Mouse (Mus musculus) stomach, postnatal 0 days (tissue): ENCODE data around the gene Traf4. TPM values are rescaled to one million over a fixed set of nuclear protein-coding genes. Genes with fewer than 3 reads are reported as not detected.
A peak's percentile ranks its signal among the peaks of the same experiment; 100 is the strongest.

Experiments used
- ATAC-seq: fragments of 200-750 bp; cut with Nextera tagmentation; 2 replicates; pipeline ENCODE4 v1.8.0; 2017; ENCODE audit not compliant: low FRiP score, low TSS enrichment
- DNase-seq: peaks from one replicate; pipeline ENCODE4 v3.0.0-alpha.2; 2016; ENCODE audit warnings: low spot score
- H3K27ac ChIP-seq: fragments of 300-500 bp; sonication (generic); replicated peaks from 2 replicates; pipeline ENCODE4 v1.5.1; 2014; ENCODE audit warnings: mild to moderate bottlenecking, control low read depth
- H3K27me3 ChIP-seq: fragments of 300-500 bp; sonication (generic); 2 replicates; pipeline ENCODE4 v1.6.1; 2014; ENCODE audit warnings: low read length; ENCODE audit not compliant: control insufficient read depth, insufficient read depth
- H3K36me3 ChIP-seq: fragments of 300-500 bp; sonication (generic); 2 replicates; pipeline ENCODE4 v1.6.1; 2014; ENCODE audit warnings: low read length, mixed read lengths; ENCODE audit not compliant: control insufficient read depth, insufficient read depth
- H3K4me1 ChIP-seq: fragments of 300-500 bp; sonication (generic); replicated peaks from 2 replicates; pipeline ENCODE4 v1.6.1; 2014; ENCODE audit warnings: antibody characterized with exemption; ENCODE audit not compliant: control insufficient read depth, insufficient read depth
- H3K4me2 ChIP-seq: fragments of 300-500 bp; sonication (generic); replicated peaks from 2 replicates; pipeline ENCODE4 v1.6.1; 2014; ENCODE audit warnings: low read depth, mild to moderate bottlenecking, control low read depth, moderate library complexity
- H3K4me3 ChIP-seq: fragments of 300-500 bp; sonication (generic); 2 replicates; pipeline ENCODE4 v1.5.1; 2014; ENCODE audit warnings: low read depth, low read length, control low read depth
- H3K9ac ChIP-seq: fragments of 300-500 bp; sonication (generic); 2 replicates; pipeline ENCODE4 v1.6.1; 2014; ENCODE audit warnings: mild to moderate bottlenecking, low read length, control low read depth, mixed read lengths
- H3K9me3 ChIP-seq: fragments of 300-500 bp; sonication (generic); 2 replicates; pipeline ENCODE4 v1.6.1; 2016; ENCODE audit warnings: low read length; ENCODE audit not compliant: control insufficient read depth
- CTCF ChIP-seq: IDR thresholded peaks from 2 replicates; pipeline ENCODE4 v1.5.1; 2016; ENCODE audit warnings: antibody characterized with exemption, low read depth, mild to moderate bottlenecking, moderate library complexity
- EP300 ChIP-seq: optimal IDR thresholded peaks from 2 replicates; pipeline ENCODE3; 2016; ENCODE audit warnings: antibody characterized with exemption
- WGBS: fragments of 180-500 bp; shearing (Covaris S2); extraction: QIAGEN DNeasy Blood & Tissue Kit; methylation state at CpG from one replicate; pipeline ENCODE4 v1.1.7; 2014; 5-methylcytosine and 5-hydroxymethylcytosine counted together
- polyA plus RNA-seq: library from polyadenylated mRNA; unstranded; fragments of >200 nt; fragmentation: Nextera tagmentation; extraction: Ambion mirVana; gene quantifications from 2 replicates; pipeline ENCODE4 v1.2.1, GENCODE M21; 2015

Gene Traf4
- polyA plus RNA-seq, 1 experiment from 2014 or later, result 22.4 TPM

GRCm38 (mm10) chr11:78179438-78179999 is 14.1 kb upstream of the Traf4 start:
- H3K36me3 ChIP-seq, result peaks cover 3% of the 10 kb centered on the region; the same call in 1 of the 2 replicates
- peak overlapping the region; percentile 58 for H3K4me3 ChIP-seq
- H3K4me1 ChIP-seq, result no peaks in the 10 kb centered on the region
- H3K4me2 ChIP-seq, result peak overlapping the region; percentile 95
- TF ChIP-seq CTCF (no peak), EP300 (no peak)
- WGBS, result 31% methylated on average over 8 of the region's 8 CpGs
- no peak for DNase-seq
- H3K9ac ChIP-seq, result no peak overlapping the region; the same call in 1 of the 2 replicates
- ATAC-seq, result no peak
- no peaks in the 10 kb centered on the region for H3K27me3 ChIP-seq
- H3K27ac ChIP-seq, result peak overlapping the region; percentile 97
- H3K9me3 ChIP-seq, result no peaks in the 10 kb centered on the region

- H3K4me3 ChIP-seq, result peak overlapping the region; percentile 58
- H3K27ac ChIP-seq, result peak overlapping the region; percentile 97
- ATAC-seq (no peak), DNase-seq (peak; percentile 76)
- TF ChIP-seq CTCF, result 0 out of 2 replicates have a peak, but pooled peaks have one; percentile 10
- TF ChIP-seq EP300, result no peak
- H3K27me3 ChIP-seq, result no peaks in the 10 kb centered on the region
- 2% methylated on average over 29 of the region's 29 CpGs for WGBS
- peak overlapping the region; percentile 61 for H3K9ac ChIP-seq
- H3K4me1 ChIP-seq, result no peaks in the 10 kb centered on the region
- peak overlapping the region; percentile 95 for H3K4me2 ChIP-seq
- no peaks in the 10 kb centered on the region for H3K9me3 ChIP-seq
- H3K36me3 ChIP-seq, result peaks cover 3% of the 10 kb centered on the region; the same call in 1 of the 2 replicates
These were observed 13.6 kb upstream of the Traf4 start for GRCm38 (mm10) chr11:78178859-78179437.

- WGBS, result under 1% methylated on average over 75 of the region's 84 CpGs
- ATAC-seq, result peak; percentile 86
- H3K27me3 ChIP-seq, result no peaks in the 10 kb centered on the region
- no peaks in the 10 kb centered on the region for H3K9me3 ChIP-seq
- DNase-seq, result peak; percentile 95
- peak overlapping the region; percentile 97 for H3K27ac ChIP-seq
- peak overlapping the region; percentile 67 for H3K9ac ChIP-seq
- TF ChIP-seq EP300, result no peak
- TF ChIP-seq CTCF, result peak; percentile 99
- H3K4me2 ChIP-seq, result peak overlapping the region; percentile 95
- no peaks in the 10 kb centered on the region for H3K4me1 ChIP-seq
- H3K36me3 ChIP-seq, result peaks cover 3% of the 10 kb centered on the region; the same call in 1 of the 2 replicates
- H3K4me3 ChIP-seq, result peak overlapping the region; percentile 58
These were observed 12.8 kb upstream of the Traf4 start for GRCm38 (mm10) chr11:78177903-78178858.

GRCm38 (mm10) chr11:78177437-78177836 is 12.0 kb upstream of the Traf4 start:
- H3K4me3 ChIP-seq, result peak overlapping the region; percentile 58
- H3K4me2 ChIP-seq, result peak overlapping the region; percentile 95
- 0% methylated on average over 10 of the region's 10 CpGs for WGBS
- H3K27ac ChIP-seq, result peak overlapping the region; percentile 97
- DNase-seq (peak; percentile 73), ATAC-seq (peak; percentile 59)
- peaks cover 3% of the 10 kb centered on the region; the same call in 1 of the 2 replicates for H3K36me3 ChIP-seq
- peak overlapping the region; percentile 67 for H3K9ac ChIP-seq
- no peaks in the 10 kb centered on the region for H3K4me1 ChIP-seq
- TF ChIP-seq EP300 (peak; percentile 72), CTCF (no peak)
- no peaks in the 10 kb centered on the region for H3K27me3 ChIP-seq
- no peaks in the 10 kb centered on the region for H3K9me3 ChIP-seq

DNA sequence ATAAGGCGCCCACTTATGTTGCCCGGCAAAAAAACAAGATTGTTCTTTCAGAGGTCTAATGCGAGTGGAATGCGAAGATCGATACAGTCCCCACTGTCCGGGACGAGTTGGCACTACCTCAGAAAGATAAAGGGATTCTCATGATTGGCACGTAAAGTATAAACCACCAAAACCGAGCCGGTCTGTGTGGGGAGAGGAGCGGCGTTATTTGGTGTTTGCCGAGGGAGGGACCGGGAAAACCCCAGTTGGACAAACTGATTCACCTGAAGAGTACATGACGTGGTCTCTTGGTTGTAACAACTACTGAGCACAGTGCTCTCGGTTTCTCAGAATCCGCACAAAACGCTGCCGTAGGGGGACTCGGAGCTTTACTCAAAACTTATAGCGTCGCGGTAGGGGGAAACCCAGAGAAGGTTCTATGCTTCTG is 11.5 kb upstream of the Traf4 start:
- Histone ChIP-seq H3K9ac (peak overlapping the region; percentile 67), H3K4me1 (no peaks in the 10 kb centered on the region)
- peak; percentile 63 for DNase-seq

More for the DNA sequence above, 11.5 kb upstream of the Traf4 start:
- Histone ChIP-seq H3K27me3 (no peaks in the 10 kb centered on the region), H3K36me3 (peaks cover 2% of the 10 kb centered on the region; the same call in 1 of the 2 replicates), H3K9me3 (no peaks in the 10 kb centered on the region), H3K4me2 (peak overlapping the region; percentile 95), H3K4me3 (peak overlapping the region; percentile 58), H3K27ac (peak overlapping the region; percentile 97)
- TF ChIP-seq EP300 (no peak), CTCF (no peak)
- WGBS, result under 1% methylated on average over 23 of the region's 23 CpGs
- peak; percentile 24; the same call in 1 of the 2 replicates for ATAC-seq
